Mouse (Mus musculus) forebrain, embryonic 14.5 days (tissue): Measurements from ENCODE around the gene Ryr2. TPM values are rescaled to one million over a fixed set of nuclear protein-coding genes. Genes with fewer than 3 reads are reported as not detected.

Experiments used
- ATAC-seq: fragments of 200-750 bp; cut with Nextera tagmentation; 2 replicates; pipeline ENCODE4 v1.8.0; 2017; ENCODE audit warnings: mild to moderate bottlenecking, moderate library complexity
- DNase-seq: peaks from one replicate; pipeline ENCODE4 v3.0.0-alpha.2; 2015; ENCODE audit warnings: low spot score
- H3K27ac ChIP-seq: fragments of 300-500 bp; sonication (generic); 2 replicates; pipeline ENCODE4 v1.5.1; 2014; ENCODE audit warnings: low read depth, mild to moderate bottlenecking, control low read depth, low read length, moderate library complexity
- H3K27me3 ChIP-seq: fragments of 300-500 bp; sonication (generic); replicated peaks from 2 replicates; pipeline ENCODE4 v1.6.1; 2014; ENCODE audit warnings: low read length, control low read depth, mixed read lengths; ENCODE audit not compliant: control insufficient read depth, insufficient read depth
- H3K36me3 ChIP-seq: fragments of 300-500 bp; sonication (generic); 2 replicates; pipeline ENCODE4 v1.6.1; 2014; ENCODE audit warnings: low read length, control low read depth; ENCODE audit not compliant: control insufficient read depth, insufficient read depth
- H3K4me1 ChIP-seq: fragments of 300-500 bp; sonication (generic); 2 replicates; pipeline ENCODE4 v1.6.1; 2014; ENCODE audit warnings: antibody characterized with exemption, low read length, control low read depth; ENCODE audit not compliant: control insufficient read depth, insufficient read depth
- H3K4me2 ChIP-seq: fragments of 300-500 bp; sonication (generic); 2 replicates; pipeline ENCODE4 v1.6.1; 2014; ENCODE audit warnings: mild to moderate bottlenecking, control low read depth, low read length
- H3K4me3 ChIP-seq: fragments of 300-500 bp; sonication (generic); 2 replicates; pipeline ENCODE4 v1.5.1; 2014; ENCODE audit warnings: low read depth, low read length, control low read depth
- H3K9ac ChIP-seq: fragments of 300-500 bp; sonication (generic); 2 replicates; pipeline ENCODE4 v1.6.1; 2014; ENCODE audit warnings: mild to moderate bottlenecking, low read length, control low read depth, moderate library complexity
- H3K9me3 ChIP-seq: fragments of 300-500 bp; sonication (generic); replicated peaks from 2 replicates; pipeline ENCODE4 v1.6.1; 2016; ENCODE audit warnings: low read length, control low read depth, mixed read lengths; ENCODE audit not compliant: control insufficient read depth
- WGBS: fragments of 180-500 bp; shearing (Covaris S2); extraction: QIAGEN DNeasy Blood & Tissue Kit; methylation state at CpG from one replicate; pipeline ENCODE4 v1.1.7; 2014; 5-methylcytosine and 5-hydroxymethylcytosine counted together
- polyA plus RNA-seq: library from polyadenylated mRNA; unstranded; fragments of >200 nt; fragmentation: Nextera tagmentation; extraction: Ambion mirVana; gene quantifications from 2 replicates; pipeline ENCODE4 v1.2.1, GENCODE M21; 2014

Ryr2 gene
- polyA plus RNA-seq, 1 experiment from 2014 or later = 0.76 TPM

- 67% methylated on average over 10 of the region's 10 CpGs for WGBS
- no peaks in the 10 kb centered on the region for H3K9me3 ChIP-seq
- no peaks in the 10 kb centered on the region for H3K36me3 ChIP-seq
- no peak overlapping the region for H3K9ac ChIP-seq
- no peak overlapping the region for H3K27ac ChIP-seq
- no peak for ATAC-seq
- H3K4me1 ChIP-seq = no peaks in the 10 kb centered on the region
- no peak overlapping the region for H3K4me3 ChIP-seq
- H3K4me2 ChIP-seq = no peak overlapping the region
- DNase-seq = no peak
- H3K27me3 ChIP-seq = no peaks in the 10 kb centered on the region
Observed at GRCm38 (mm10) chr13:11880503-11881227, 226.1 kb downstream of the Ryr2 start.

- Histone ChIP-seq H3K9ac (no peak overlapping the region), H3K9me3 (no peaks in the 10 kb centered on the region), H3K27ac (no peak overlapping the region), H3K36me3 (no peaks in the 10 kb centered on the region), H3K4me2 (no peak overlapping the region), H3K4me1 (no peaks in the 10 kb centered on the region), H3K27me3 (no peaks in the 10 kb centered on the region), H3K4me3 (no peak overlapping the region)
- ATAC-seq (no peak), DNase-seq (no peak)
- WGBS = 47% methylated on average over 3 of the region's 3 CpGs
Observed at GRCm38 (mm10) chr13:11879037-11879436, 227.7 kb downstream of the Ryr2 start.

- Histone ChIP-seq H3K27ac (no peak overlapping the region), H3K9ac (no peak overlapping the region), H3K27me3 (no peaks in the 10 kb centered on the region), H3K4me1 (no peaks in the 10 kb centered on the region), H3K36me3 (no peaks in the 10 kb centered on the region), H3K9me3 (no peaks in the 10 kb centered on the region), H3K4me2 (no peak overlapping the region), H3K4me3 (no peak overlapping the region)
- WGBS = 0% methylated on average over 1 of the region's 1 CpGs
- no peak for DNase-seq
- no peak for ATAC-seq
Observed at GRCm38 (mm10) chr13:11874852-11875251, 231.9 kb downstream of the Ryr2 start.

GRCm38 (mm10) chr13:11869971-11870370 is 236.8 kb downstream of the Ryr2 start:
- ATAC-seq = no peak
- Histone ChIP-seq H3K27me3 (no peaks in the 10 kb centered on the region), H3K4me3 (no peak overlapping the region), H3K4me2 (no peak overlapping the region), H3K4me1 (no peaks in the 10 kb centered on the region), H3K9ac (no peak overlapping the region), H3K36me3 (no peaks in the 10 kb centered on the region), H3K9me3 (no peaks in the 10 kb centered on the region), H3K27ac (no peak overlapping the region)
- DNase-seq = no peak
- WGBS = 80% methylated on average over 1 of the region's 1 CpGs

GRCm38 (mm10) chr13:11869486-11869885 is 237.3 kb downstream of the Ryr2 start:
- no peaks in the 10 kb centered on the region for H3K27me3 ChIP-seq
- no peaks in the 10 kb centered on the region for H3K36me3 ChIP-seq
- no peaks in the 10 kb centered on the region for H3K9me3 ChIP-seq
- no peak overlapping the region for H3K27ac ChIP-seq
- H3K9ac ChIP-seq = no peak overlapping the region
- H3K4me1 ChIP-seq = no peaks in the 10 kb centered on the region
- 81% methylated on average over 2 of the region's 2 CpGs for WGBS
- H3K4me2 ChIP-seq = no peak overlapping the region
- H3K4me3 ChIP-seq = no peak overlapping the region
- DNase-seq (no peak), ATAC-seq (no peak)

GRCm38 (mm10) chr13:11868979-11869378 is 237.8 kb downstream of the Ryr2 start:
- Histone ChIP-seq H3K27me3 (no peaks in the 10 kb centered on the region), H3K4me1 (no peaks in the 10 kb centered on the region), H3K4me3 (no peak overlapping the region), H3K9ac (no peak overlapping the region), H3K36me3 (no peaks in the 10 kb centered on the region), H3K9me3 (no peaks in the 10 kb centered on the region), H3K4me2 (no peak overlapping the region), H3K27ac (no peak overlapping the region)
- DNase-seq (peak; percentile 17), ATAC-seq (no peak)
- WGBS = 72% methylated on average over 2 of the region's 2 CpGs

- DNase-seq = no peak
- Histone ChIP-seq H3K4me1 (no peaks in the 10 kb centered on the region), H3K4me2 (no peak overlapping the region), H3K4me3 (no peak overlapping the region), H3K27me3 (no peaks in the 10 kb centered on the region), H3K27ac (no peak overlapping the region), H3K9me3 (no peaks in the 10 kb centered on the region), H3K9ac (no peak overlapping the region), H3K36me3 (no peaks in the 10 kb centered on the region)
- no peak for ATAC-seq
- 81% methylated on average over 7 of the region's 7 CpGs for WGBS
Observed at GRCm38 (mm10) chr13:11868056-11868455, 238.7 kb downstream of the Ryr2 start.

- no peaks in the 10 kb centered on the region for H3K9me3 ChIP-seq
- no peaks in the 10 kb centered on the region for H3K36me3 ChIP-seq
- 81% methylated on average over 3 of the region's 3 CpGs for WGBS
- no peak overlapping the region for H3K4me2 ChIP-seq
- ATAC-seq (no peak), DNase-seq (no peak)
- no peaks in the 10 kb centered on the region for H3K27me3 ChIP-seq
- no peak overlapping the region for H3K27ac ChIP-seq
- H3K9ac ChIP-seq = no peak overlapping the region
- H3K4me1 ChIP-seq = no peaks in the 10 kb centered on the region
- no peak overlapping the region for H3K4me3 ChIP-seq
Observed at GRCm38 (mm10) chr13:11865261-11865660, 241.5 kb downstream of the Ryr2 start.

GRCm38 (mm10) chr13:11851691-11852090 is 255.1 kb downstream of the Ryr2 start:
- DNase-seq (no peak), ATAC-seq (no peak)
- Histone ChIP-seq H3K4me2 (no peak overlapping the region), H3K4me1 (no peaks in the 10 kb centered on the region), H3K36me3 (no peaks in the 10 kb centered on the region), H3K9me3 (no peaks in the 10 kb centered on the region), H3K27me3 (no peaks in the 10 kb centered on the region), H3K4me3 (no peak overlapping the region), H3K9ac (no peak overlapping the region), H3K27ac (no peak overlapping the region)
- WGBS = 91% methylated on average over 3 of the region's 3 CpGs
